Mouse (Mus musculus) CD4-positive helper T cell, adult 2 months (primary cell): ENCODE measurements around the gene Letm1.

Experiments used
- DNase-seq: peaks from one replicate; pipeline ENCODE4 v3.0.0-alpha.2; 2012; ENCODE audit warnings: low read depth, missing footprints, low spot score

Gene Letm1

GRCm38 (mm10) chr5:33738341-33738740 lies 44.3 kb downstream of the Letm1 start:
- DNase-seq: no peak

GRCm38 (mm10) chr5:33737903-33738321 lies 44.7 kb downstream of the Letm1 start:
- DNase-seq: peak; percentile 36

- no peak for DNase-seq
These were observed 46.4 kb downstream of the Letm1 start for GRCm38 (mm10) chr5:33736230-33736629.

DNA sequence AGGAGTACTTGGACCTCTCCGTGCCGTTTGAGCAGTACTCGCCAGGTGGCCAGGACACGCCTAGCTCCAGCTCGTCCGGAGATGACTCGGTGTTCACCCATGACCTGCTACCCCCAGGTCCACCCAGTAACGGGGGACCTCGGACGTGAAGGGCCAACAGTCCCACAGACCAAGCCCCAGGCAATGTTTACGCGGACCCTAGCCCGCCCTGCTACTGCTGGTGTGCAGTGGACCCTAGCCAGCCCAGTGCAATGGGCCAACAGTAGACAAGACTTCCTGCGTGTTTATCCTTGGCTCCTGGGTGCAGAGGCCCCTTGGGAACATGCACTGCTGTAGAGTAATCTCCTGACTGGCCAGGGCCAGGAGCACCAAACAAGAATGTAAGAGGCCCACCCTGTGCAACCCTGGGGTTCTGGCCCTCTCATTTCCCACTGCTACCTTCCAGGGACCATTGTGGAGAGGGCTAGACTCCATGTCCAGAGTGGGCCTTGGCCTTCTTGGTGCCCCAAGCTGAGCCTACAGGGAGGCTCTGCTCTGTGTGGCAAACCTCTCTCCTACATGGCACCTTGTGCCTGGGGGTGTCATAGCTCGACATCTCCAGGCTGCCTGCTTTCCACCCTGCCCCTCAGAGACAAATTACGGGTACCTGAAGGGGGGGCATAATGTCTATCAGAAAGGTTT lies 47.1 kb downstream of the Letm1 start:
- DNase-seq: no peak

DNA sequence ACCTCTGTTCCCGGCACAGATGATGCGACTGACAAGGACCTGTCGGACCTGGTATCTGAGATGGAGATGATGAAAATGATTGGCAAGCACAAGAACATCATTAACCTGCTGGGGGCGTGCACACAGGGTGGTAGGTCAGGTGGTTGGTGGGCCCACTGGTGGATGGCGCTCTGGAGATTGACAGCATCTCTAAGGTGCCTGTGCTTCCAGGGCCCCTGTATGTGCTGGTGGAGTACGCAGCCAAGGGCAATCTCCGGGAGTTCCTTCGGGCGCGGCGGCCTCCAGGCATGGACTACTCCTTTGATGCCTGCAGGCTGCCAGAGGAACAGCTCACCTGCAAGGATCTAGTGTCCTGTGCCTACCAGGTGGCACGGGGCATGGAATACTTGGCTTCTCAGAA lies 48.8 kb downstream of the Letm1 start:
- DNase-seq: no peak

DNA sequence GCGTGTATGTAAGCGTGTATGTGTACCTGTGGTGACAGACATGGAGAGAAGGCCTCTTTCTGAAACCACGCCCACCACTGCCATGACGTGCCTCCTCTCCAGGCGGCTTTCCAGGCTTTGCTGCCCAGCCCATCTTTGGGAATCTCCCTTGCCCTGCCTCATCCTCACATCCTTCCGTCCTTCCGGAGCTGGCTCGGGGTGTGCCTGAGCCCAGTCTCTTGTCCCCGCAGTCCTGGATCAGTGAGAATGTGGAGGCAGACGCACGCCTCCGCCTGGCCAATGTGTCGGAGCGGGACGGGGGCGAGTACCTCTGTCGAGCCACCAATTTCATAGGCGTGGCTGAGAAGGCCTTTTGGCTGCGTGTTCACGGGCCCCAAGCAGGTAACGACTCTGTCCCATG lies 51.6 kb downstream of the Letm1 start:
- DNase-seq: no peak

- no peak for DNase-seq
These were observed 52.1 kb downstream of the Letm1 start for GRCm38 (mm10) chr5:33730516-33730915.

GRCm38 (mm10) chr5:33728841-33729240 lies 53.8 kb downstream of the Letm1 start:
- no peak for DNase-seq

GRCm38 (mm10) chr5:33726891-33727290 lies 55.7 kb downstream of the Letm1 start:
- DNase-seq: no peak

DNA sequence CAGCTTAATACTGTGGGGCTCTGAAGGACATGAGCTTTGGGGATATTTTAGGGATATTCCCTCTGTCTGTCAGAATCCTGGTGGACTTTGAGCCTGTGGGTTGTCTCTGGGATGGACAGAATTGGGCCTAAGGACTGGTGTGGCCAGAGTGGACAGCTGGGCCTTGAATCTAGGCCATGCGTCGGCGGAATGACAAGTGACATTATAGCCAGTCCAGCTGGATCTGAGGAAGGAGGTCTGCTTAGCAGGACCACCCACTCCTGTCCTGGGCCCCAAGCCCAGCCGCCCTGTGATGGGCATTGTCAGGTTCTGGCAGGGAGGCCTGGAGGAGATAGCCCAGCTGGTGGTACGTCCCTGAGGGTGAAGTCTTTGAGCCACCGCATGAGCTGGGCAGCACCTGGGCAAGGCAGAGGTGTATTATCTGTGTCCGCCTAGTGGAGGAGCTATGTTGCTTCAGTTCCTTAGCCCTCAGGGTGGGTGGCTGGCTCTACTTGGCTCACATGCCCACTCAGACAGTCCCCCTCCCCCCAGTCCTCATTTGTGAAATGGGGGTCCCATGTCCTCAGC lies 56.5 kb downstream of the Letm1 start:
- no peak for DNase-seq

DNA sequence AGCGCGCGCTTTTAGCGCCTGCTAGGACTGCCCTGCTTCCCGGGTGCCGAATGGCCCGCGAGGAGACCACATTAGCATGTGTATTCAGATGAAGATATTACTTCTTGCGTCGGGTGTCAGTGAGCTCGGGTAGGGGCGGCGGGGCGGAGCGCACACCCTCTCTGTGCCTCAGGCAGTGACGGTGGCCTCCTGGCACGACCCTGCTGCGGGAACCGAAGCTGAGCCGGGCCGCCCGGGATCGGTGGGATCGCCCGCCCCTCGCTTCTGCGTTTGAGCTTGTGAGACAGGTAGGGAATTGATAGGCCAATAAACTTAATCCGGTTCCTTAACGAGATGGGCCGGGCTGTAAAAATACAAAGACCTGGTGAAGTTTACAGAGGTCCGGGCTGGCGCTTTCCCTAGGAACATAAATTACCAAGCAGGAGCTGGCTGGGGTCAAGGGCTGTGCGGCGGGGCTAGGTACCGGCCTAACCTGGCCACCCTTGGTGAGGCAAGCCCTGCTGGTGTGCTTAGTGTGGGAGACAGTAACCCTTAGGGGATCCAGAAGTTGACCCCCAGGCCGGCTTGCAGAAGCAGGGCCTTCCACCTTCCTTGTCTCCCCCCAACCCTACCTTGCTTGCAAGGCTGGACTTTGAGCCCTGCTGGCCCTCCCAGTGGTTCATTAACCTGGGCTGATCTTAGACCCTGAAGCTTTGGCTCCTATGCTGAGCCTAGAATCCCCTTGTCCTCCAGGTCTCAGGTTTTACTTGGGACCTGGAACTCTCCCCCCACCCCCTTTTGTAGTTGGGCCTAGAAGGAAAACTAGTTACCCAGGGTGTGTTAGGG lies 58.8 kb downstream of the Letm1 start:
- no peak for DNase-seq

DNA sequence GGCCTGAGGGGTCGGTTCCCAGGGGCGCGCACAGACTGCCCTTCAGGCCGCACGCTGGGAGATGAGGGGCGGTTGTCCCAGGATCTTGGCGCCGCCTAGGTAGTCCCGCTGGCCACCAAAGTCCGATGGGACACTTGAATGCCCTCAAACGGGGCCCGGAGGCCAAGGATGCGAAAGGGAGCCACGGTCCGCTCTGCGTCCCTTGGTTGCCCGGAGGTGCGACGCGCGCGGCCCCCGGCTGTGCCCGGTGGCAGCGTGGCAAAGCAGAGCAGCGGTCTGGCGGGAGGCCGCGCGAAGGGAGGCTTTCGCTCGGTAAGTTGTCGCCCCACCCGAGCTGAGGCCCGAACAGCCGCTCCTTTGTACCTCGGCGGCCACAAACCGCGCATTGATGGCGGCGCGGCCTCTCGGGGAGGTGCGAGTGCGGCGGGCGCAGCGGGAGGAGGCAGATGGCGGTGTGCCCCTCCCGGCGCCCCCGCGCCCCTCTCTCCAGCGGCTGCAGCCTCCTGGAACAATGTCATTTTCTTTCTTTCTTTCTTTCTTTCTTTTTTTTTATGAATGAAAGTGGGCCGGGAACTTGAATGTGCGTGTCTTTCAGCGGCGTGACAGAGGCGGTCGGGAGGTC lies 59.5 kb downstream of the Letm1 start:
- no peak for DNase-seq

- DNase-seq: no peak
These were observed 60.2 kb downstream of the Letm1 start for GRCm38 (mm10) chr5:33722266-33723018.

- peak; percentile 48 for DNase-seq
These were observed 60.9 kb downstream of the Letm1 start, which contains the start of gene Fgfr3 for GRCm38 (mm10) chr5:33721541-33722265. Fgfr3 (plus strand) TSS chr5:33721674.

- no peak for DNase-seq
These were observed 61.6 kb downstream of the Letm1 start for GRCm38 (mm10) chr5:33720852-33721490.

DNA sequence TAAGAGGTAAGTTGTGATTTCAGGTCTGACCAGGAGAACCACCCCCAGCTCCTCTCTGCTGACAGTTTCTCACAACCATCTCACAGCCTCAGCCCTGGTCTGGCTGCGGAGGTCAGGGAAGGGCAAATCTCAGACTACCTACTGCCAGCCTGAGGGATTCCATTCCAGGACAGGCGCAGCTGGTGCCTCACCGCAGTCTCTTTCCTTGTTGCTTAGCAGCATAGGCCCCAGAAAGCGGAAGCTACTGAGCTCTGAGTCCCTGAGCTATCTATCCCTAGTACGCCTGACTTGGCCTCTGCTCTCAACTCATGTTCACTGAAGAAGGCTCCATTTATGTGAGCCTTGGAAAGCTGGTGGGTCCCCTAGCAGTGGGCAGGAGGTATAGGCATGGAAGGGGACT lies 64.2 kb downstream of the Letm1 start:
- DNase-seq: no peak

- no peak for DNase-seq
These were observed 66.2 kb downstream of the Letm1 start for GRCm38 (mm10) chr5:33716467-33716866.

DNA sequence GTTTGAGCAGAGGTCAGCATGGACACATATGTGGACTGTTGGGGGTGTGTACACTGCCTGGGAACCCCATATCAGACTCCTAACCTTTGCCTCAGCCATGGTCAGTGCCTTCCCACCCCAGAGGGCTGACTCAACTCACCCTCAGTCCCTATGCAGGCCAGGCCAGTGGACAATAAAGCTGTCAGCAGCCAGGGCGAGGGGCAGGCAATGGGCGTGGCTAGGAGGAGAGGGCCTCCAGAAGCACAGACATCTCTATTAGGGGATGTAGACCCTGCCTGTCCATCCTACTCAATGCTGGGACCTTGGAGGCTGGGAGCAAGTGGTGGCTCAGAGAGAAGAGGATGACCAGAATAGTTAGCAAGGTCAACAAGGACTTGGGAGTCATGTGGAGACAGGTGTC lies 67.4 kb downstream of the Letm1 start:
- no peak for DNase-seq

DNA sequence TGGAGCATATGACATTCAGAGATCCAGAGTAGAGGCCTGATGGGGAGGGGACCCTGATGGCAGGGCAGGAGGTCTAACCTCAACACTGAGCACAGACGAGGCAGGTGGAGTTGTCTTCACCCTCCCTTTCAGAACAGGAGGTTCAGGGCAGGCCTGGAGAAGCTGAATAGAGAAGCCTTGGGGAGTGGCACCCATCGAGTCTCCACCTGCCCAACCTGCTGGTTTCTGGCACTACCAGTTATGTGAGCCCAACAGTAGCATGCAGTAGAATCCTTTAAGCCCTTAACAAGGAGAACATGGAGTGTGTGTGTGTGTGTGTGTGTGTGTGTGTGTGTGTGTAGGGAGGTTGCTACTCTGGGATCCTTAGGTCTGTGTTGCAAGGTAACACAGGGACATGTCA lies 70.1 kb downstream of the Letm1 start:
- DNase-seq: no peak

DNA sequence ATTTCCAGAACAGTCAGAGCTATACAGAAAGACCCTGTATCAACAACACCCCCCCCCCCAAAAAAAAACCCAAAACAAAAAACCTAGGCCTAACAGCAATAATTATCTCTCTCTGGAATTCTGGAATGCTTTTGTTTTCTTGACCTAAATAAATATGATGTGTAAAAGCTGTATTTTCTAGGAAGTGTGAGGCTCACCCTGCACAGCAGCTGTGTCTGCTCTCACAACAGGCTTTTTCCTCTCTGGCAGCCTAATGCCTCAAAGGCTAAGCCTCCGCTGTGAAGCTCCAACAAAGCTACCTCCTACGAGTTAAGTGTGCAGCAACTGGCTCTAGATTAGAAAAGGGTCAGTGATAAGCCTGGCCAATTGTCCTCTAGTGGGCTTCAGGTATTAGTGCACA lies 73.6 kb downstream of the Letm1 start:
- DNase-seq: no peak
